Mouse (Mus musculus) cerebellum, adult 11-12 months (tissue): Measurements from ENCODE around the gene Clec18a.
"Not testable (repeated sequence)": the region's sequence is repeated elsewhere in the genome, so short reads cannot be mapped to it uniquely, and the experiment has no call there.

ENCODE experiments used
- DNase-seq: peaks from one replicate; pipeline ENCODE4 v3.0.0; 2022

The Clec18a gene

DNA sequence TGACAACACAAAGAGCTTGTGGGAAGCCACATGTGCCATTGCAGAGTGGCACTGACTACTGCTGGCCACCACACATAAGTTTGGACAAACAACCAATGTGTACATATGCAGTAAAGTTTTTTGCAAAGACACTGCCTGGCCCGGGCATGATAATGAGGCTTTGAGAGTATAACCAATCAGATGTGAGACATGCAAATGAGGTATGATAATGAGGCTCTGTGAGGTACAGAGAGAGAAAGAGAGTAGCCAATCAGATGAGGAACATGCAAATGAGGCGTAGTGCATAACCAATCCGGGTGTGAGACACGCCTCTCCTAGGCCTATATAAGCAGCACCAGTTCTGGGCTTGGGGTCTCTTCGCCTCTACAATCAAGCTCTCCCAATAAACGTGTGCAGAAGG lies at the start of gene Clec18a:
Gene Clec18a, minus strand, starts transcription at position 101 of the 400 bp plus-strand sequence.
- DNase-seq, result not testable (repeated sequence)

DNA sequence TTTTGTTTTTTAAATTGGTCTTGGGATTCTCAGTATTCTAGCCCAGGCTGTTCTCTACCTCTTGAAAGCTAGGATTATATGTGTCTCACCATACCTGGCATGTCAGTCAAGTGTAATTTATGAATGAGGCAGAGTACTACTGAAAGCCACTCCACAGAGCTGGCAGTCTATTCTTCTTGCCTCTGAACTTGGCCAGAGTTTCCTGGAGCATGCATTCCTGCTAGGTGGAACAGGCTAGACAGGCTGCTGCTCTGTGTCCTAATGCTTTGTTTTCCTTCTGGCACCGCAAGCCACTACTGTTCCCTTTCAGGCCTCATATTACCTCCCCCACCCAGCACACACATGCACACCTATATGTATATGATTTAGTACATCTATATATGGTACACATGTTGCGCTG lies 38.5 kb upstream of the Clec18a start:
- DNase-seq, result no peak

DNA sequence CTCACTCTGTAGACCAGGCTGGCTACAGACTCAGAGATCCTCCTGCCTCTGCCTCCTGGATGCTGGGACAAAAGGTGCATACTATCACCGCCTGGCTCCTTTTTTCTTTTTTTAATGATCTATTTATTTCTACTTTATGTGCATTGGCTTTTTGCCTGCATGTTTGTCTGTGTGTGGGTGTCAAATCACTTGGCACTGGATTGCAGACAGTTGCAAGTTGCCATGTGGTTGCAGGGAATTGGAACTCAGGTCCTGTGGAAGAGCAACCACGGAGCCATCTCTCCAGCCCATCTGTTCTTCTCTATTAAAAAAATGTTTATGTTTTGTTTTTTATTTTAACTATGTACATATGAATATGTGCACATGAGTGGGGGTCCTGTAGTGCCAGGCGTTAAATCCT lies 27.3 kb upstream of the Clec18a start:
- DNase-seq, result no peak

DNA sequence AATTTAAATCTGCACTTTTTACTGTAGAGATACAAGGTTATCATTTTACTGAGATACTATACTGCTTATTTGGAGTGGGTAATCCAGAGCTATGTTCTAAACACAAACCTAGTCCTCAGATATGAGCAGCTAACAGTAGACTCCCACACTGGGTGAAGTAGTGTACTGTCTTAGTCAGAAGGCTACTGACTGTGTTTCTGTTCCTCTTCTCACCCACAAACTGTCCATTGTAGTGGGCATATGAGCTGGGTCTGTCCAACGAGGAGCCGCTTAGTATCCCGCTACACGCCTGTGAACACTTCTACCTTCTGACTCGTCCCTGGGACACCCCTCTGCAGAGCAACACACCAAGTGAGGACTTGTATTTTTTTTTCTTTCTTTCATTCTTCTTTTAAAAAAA lies 22.7 kb upstream of the Clec18a start:
- no peak for DNase-seq

DNA sequence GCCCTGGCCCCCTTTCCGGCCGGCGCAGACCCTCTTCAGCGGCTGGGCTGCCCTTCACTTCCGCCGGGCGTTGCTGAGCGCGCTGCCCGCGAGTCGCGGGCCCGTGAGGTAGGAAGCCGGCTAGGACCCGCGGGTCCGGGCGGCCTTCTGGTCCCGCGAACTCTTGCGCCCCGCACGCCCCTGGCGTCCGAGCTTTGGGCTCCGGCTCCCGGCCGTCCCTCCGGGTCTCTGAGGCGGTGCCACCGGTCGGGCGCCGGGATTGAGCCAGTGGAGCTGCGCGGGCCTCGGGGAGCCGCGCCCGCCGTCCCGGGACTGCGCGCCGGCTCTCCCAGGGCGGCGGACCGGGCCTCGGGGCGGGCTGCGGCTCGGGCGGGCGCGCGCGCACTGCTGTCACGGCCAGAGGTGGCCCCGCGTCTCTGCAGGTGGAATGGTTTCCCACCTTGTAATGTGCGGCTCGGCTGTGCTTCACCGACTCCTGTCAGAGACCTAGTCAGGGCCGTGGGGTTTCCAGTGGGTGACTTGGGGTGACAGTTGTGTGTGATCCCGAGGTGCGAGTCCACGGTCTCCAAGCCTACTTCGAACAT lies 2.6 kb upstream of the Clec18a start:
- peak; percentile 28 for DNase-seq

DNA sequence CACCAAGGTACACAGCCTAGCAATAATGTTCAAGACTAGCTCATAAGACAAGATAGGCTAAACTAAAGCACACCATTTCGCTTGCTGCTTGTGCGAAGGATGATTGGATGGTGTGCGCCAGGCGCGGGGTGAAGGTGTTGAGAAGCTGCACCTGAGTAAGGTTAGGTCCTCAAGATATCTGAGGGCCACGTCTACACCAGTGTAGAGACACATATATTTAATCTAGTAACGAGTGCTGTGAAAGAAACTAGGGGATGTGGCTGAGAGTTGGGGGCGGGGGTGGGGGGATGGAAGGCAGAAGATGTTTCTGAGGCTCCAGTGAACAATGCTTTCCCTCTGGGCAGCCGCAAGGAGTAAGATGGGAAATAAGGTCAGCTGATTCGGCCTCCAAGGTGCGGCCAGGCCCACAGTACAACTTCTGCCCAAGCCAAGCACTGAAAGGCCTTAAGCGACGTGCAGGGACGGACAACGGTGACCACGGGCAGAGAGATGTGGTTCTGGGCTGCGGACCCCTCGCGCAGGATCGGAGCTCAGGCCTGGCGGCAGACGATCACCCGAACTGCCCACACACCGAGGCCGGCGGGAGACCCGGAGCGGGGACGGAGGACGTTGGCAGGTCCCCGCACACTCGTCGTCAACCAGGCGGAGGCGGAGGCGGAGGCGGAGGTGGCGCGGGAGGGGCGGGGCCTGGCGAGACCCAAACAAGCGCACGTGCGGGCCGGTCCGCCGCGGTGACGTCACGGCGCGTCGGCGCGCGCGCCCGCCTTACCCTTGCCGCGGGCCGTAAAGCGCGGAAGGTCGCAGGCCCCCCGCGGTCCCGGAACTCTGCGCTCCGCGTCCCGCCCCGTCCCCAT lies 1.9 kb upstream of the Clec18a start, which contains the start of gene Pdpr:
Gene Pdpr, plus strand, starts transcription at position 766 of the 854 bp plus-strand sequence.
- DNase-seq, result peak; percentile 94

DNA sequence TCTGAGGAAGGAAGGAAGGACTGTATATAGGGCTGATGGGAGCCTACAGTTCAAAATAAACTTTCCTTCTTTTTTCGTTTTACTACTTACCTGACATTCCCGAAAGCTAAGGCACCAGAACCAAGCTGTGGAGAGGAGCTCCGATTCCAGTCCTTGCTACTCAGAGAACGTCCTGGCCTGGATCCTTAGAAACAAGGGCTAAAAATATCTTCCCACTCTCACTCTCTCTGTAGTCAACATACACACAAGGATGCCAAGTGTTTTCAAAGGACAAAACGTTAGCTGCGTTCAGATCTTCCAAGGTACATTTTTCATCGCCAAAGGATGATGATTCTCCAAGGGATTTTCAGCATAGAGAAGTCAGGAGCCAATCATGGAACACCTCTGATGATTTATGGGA lies 520 bp downstream of the Clec18a start:
- DNase-seq, result no peak

DNA sequence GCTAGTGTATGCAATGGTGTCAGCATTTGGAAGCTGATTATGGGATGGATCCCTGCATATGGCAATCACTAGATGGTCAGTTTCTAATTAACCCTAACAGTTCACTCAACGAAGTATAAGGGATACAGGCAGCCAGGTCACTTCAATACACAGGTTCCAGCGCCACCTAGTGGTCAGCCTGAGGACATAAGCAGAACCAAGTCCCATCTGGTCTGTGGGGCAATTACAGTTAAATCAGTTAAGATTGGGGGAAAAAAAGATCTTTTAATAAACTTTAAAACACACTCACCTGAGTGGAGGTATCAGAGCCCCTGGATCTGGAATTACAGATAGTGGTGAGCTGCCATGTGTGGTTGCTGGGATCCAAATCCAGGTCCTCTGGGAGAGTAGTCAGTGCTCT lies 2.1 kb downstream of the Clec18a start:
- peak; percentile 57 for DNase-seq

DNA sequence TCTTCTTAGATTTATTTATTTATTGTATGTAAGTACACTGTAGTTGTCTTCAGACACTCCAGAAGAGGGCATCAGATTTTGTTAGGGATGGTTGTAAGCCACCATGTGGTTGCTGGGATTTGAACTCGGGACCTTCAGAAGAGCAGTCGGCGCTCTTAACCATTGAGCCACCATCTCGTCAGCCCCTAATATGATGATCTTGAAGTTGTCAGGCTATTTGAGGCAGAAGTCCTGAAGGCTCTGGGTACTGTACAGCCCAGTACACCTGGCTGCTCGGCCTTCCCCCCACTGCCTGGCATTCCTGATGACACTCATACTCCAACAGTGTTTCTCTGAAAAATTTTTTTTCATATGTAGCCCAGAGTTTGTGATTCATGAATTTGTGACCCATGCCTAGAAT lies 8.3 kb downstream of the Clec18a start:
- DNase-seq, result not testable (repeated sequence)

DNA sequence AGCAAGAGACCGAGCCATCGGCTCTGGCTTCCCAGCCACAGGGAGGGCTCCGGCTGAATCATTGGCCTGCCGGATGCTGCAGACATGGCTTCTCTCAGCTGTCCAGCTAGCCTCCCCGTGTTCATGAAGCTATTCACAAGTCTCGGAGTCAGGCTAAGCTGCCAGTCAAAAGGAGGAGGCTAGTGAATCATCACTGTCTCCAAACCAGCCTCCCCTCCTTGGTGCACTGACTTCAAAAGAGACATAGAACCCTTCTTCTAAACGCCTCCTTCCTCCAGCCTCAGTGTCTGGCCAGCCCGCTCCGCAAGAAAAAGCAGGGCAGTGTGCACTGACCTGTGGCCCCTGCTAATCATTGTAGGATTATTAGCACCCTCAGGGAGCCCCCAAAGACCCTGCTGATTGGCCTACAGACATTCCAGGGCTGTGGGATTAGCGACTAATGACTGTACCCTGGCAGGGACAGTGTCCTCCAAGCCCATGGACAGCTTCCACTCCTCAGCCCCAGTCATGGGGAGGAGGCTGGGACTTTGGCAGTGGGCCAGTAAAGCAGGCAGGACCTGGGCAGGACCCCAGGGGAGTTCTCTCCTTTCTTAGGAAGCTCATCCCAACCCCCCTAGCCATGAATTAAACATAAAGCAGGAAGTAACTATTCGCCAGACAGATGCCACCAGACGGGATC lies 10.5 kb downstream of the Clec18a start:
- no peak for DNase-seq

DNA sequence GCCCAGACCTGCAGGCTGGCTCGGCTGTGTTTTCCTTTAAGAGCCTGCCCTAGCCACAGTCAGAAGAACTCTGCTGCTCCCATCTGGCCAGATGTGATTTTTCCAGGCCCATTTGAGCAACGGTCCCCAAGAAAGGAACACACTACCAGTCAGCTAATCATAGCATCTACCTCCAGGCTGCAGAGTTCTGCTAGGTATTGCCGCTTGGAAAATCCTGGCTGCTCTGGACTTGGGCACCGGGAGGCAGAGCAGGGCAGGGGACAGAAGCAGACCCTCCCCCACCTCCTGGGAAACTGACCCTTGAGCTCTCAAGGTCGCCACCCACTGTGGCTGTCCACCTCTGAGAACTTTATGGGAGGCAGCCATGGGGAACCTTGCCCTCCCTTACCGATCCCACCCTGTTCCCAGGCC lies 12.4 kb downstream of the Clec18a start:
- DNase-seq, result no peak

DNA sequence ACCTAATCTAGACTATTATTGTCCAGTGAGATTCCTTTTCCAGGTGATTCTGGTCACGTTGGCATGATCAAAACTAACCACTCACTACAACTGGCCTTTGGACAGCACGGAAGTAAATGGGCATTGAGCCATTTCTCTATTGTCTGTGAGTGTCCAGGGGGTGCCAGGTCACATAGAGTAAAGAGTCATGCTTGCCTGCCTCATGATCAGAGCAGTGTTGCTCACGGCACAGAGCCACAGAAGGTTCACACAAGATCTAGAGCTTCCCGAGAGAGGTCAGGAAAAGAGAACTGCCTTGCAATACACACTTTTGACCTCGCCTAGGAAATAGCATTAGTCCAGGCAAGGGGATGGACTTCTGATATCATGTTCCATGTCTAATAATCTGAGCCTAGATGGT lies 12.8 kb downstream of the Clec18a start:
- no peak for DNase-seq

DNA sequence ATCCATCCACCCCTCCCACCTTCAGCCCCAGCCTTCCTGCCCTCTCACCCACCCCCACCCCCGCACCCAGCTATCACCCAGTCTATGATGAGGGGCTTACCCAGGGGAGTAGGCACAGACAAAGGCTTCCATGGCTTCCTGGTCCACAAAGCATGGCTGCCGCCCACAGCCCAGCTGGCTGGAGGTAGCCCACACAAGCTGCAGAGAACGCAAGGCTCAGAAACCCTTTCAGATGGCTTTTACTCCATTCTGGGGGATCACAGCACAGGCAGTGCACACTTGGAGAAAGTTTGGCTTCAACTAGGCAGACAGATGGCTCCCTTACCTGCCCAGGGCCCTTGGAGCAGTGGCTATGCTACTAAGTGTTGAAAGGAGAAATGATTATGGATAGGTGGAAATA lies 16.3 kb downstream of the Clec18a start:
- no peak for DNase-seq

DNA sequence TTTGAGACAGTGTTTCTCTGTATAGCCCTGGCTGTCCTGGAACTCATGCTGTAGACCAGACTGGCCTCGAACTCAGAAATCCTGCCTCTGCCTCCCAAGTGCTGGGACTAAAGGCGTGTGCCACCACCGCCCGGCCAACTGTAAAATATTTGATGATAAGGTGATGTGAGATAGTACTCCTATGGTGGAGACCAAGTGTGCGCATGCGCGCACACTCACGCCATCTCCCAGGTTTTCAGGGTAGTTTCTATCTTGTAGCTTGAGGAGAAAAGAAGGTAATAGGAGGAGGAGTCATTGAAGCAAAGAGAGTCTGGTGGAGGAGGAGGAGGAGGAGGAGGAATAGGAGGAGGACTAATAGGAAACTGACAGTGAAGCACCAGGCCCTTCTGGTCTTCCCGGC lies 23.6 kb downstream of the Clec18a start:
- not testable (repeated sequence) for DNase-seq

DNA sequence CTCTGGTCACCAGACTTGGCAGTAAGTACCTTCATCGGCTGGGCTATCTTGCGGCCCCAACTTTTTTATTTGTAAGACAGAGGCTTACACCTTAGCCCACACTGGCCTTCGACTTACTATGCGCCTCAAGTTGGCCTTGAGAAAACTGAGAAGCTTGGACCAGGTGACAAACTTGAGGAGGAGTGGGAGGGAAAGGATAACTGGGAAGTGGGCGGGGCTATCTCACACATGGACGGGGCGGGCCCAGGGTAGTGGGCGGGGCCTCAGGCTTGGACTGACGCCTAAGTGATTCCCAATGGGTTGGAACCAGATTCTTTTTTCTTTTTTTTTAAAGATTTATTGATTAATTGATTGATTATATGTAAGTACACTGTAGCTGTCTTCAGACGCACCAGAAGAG lies 24.8 kb downstream of the Clec18a start:
- DNase-seq, result no peak

DNA sequence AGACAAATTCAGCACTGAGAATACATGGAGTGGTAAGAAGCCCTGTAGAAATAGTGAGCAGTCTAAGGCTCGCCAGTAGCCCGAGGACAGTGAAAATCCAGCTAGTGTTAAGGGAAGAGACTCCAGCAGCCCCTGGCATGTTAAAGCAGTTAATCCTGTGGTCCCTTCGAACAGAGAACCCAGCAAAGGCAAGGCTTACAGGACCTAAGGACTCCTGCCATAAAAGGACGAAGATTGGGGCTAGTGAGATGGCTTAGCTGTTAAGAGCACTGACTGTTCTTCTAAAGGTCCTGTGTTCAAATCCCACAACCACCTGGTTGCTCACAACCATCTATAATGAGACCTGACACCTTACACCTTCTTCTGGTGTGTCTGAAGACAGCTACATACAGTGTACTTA lies 25.9 kb downstream of the Clec18a start:
- DNase-seq, result no peak

DNA sequence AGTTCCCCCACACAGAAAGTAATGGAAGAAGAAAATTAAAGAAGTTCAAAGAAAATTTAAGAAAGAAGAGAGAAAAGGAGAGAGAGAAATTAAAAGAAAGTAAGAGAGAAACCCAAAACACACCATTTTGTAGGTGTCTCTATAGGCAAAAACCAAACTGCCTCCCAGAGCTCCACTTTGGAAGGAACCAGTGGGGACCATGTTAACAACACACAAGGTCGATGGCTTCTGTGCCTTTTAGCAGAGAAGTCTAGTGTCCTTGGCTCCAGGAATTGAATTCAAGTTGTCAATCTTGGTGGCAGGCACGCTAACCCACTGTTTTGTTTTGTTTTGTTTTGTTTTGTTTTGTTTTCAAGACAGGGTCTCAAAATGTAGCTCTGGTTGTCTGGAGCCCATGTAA lies 29.3 kb downstream of the Clec18a start:
- DNase-seq, result no peak

DNA sequence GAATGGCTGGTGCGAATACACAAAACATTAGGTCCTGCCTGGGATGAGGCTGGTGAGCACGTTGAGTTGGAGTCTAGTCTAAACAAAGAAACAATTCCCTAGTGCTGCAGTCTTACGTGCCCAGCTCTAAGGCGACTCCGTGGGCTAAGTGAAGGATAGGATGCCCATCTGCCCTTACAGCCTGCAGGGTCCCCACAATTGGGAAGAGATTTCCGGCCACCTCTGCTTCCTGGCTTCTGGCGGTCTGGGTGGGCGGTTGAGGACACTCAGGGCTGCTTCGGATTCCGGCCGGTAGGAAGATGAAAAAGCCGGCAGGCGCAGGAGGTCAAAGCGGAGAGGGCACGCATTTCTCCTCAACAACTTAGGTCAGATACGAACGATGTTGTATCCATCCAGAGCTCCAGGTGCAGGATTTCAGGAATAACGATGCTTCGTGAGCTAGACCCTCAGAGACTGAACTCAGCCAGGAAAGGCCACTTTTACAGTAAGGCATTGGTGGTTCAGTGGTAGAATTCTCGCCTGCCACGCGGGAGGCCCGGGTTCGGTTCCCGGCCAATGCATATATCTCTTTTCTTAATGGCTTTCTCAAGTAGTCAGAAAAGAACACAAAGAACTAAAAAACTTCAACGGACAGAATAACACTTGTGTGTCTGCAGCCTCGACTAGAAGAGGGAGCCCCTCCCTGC lies 30.0 kb downstream of the Clec18a start:
- peak; percentile 86 for DNase-seq

DNA sequence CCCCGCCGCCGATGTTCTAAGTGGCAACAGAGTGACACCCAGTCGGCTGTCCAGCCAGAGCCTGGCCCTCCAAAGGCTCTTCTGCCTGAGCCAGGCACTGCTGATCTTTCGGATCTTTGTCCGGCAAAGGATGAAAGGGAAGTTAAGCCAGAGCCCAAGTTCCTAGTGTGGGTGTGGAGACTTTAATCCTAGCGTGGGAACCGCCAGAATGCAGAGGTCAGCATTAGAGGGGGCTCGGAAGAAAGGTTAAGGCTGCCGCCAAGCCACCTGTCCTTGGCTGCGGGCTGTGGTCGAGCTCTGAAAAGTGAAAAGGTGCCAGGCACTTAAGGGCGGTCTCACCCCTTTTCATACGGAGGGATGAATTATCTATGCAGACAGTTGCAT lies 30.5 kb downstream of the Clec18a start:
- no peak for DNase-seq

DNA sequence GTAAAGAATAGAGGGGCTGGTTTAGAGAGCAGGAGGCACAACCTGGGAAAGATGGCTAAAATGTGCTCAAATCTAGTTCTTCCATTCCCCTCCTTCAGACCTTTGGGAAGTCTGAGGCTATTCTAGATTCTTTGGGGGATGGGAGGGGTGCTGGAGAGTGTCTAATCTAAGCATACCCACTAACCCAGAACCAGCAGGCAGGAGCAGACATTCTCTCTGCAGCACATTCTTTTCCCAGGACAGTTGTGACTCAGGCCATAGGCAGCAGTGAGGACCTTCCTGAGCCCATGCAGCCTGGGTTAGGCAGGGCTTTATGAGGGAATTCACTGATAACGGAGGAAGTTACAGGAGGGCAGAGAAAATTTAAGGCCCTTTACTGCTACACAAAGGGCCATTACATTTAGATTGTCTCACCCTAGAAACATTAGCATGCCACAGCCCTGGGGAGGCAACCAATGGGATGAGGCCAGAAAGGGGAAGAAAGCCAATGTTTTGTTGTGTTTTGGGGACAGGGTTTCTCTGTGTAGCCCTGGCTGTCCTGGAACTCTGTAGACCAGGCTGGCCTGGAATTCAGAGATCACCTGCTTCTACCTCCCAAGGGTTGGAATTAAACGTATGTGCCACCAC lies 33.2 kb downstream of the Clec18a start:
- DNase-seq, result no peak

DNA sequence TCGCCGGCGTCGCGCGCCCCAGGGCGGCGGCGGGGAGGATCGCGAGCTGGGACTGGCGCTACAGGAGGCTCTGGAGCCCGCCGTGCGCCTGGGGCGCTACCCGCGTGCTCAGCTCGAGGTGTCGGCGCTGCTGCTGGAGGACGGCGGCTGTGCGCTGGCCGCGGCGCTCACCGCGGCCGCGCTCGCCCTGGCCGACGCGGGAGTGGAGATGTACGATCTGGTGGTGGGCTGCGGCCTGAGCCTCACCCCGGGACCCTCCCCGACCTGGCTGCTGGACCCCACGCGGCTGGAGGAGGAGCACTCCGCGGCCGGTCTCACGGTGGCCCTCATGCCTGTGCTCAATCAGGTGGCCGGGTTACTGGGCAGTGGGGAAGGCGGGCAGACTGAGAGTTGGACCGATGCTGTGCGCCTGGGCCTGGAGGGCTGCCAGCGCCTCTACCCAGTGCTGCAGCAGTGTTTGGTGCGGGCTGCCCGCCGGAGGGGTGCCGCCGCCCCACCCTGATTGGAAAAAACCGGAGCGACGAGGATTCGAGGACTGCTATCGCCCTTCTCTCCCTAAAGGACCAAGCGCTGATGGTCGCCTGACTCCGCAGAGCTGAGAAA lies 35.4 kb downstream of the Clec18a start:
- DNase-seq, result peak; percentile 59

DNA sequence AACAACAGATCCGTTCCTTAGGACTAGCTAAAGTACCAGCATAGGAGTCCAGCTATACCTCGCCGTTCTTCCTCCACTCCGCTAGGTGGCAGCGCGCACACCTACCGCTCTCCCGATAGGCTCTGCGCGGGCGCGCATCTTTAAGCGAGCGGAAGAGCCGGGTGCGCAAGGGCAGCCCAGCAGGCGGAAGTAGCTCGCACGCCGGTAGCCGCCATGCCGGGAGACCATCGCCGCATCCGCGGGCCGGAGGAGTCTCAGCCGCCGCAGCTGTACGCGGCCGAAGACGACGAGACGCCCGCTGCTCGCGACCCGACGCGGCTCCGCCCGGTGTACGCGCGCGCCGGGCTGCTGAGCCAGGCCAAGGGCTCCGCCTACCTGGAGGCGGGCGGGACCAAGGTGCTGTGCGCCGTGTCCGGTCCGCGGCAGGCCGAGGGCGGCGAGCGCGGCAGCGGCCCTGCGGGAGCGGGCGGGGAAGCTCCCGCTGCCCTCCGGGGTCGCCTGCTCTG lies 36.0 kb downstream of the Clec18a start, which contains the start of gene Exosc6:
Gene Exosc6, plus strand, starts transcription at position 182 of the 506 bp plus-strand sequence.
- peak; percentile 91 for DNase-seq
